Mouse (Mus musculus) adrenal gland, adult (tissue): ENCODE results near the gene Olfr1412.

ENCODE experiments used
- DNase-seq, 2 experiments: peaks; one replicate each; pipeline ENCODE4 v3.0.0; 2022 to 2023; ENCODE audit warnings: low spot score in 1 of 2; ENCODE audit not compliant: inconsistent age in 2 of 2

Olfr1412 gene

DNA sequence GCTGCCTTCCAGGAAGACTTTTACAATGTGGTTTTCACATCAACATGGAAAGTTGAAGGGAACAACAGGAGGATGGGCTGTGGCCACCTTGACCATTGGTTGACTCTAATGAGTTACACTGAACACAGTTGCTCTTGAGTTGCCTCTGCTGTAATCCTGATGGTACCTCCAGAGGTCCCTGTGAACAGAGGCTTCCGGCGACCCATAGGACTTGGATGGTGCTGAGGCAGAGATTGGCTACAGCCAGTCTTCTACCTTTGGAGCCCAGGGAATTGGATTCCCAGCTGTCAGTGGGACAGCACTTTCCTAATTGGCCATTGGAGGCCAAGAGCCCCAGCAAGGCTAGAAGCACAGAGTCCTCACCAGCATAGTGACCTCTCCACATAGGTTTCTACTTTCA is at the start of gene Olfr1412:
Gene Olfr1412, plus strand, starts transcription at position 301 of the 400 bp plus-strand sequence.
- no peak for DNase-seq

DNA sequence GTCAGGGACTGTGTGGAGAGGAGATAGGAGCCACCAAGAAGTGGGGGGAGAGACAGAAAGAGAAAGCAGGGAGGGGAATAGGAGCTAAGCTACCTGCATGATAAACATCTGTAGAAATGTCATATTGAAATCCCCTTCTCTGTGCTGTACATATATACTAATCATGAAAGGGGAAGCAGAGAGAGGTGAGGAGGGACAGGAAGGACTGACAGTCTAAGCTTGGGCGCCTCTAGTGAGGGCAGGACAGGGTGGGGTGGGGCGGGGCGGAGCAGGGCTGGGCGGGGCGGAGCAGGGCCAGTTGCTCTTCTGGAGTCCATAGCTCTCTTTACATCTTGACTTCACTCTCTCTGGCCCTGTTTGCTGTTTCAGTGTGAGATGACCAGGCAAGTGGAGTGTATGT is 48.6 kb upstream of the Olfr1412 start:
- DNase-seq: peak in 1 of 2 experiments; percentile 9

DNA sequence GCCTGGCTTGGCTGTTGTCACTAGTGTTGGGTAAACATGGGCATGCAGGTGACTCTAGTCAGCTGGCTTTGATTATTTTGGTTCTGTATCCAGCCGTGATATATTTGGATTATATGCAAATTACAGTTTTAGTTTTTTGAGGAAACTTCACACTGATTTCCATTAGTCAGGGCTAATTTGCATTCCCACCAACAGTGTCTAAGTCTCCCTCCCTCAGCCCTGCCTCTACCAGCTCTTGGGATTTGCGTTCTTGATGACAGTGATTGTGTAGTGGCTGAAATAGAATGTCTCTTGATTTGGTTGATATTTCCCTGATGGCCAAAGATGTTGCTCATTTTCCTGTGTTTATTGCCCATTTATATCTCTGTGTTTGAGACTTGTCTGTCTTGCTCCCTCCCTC is 46.5 kb upstream of the Olfr1412 start:
- no peak for DNase-seq

DNA sequence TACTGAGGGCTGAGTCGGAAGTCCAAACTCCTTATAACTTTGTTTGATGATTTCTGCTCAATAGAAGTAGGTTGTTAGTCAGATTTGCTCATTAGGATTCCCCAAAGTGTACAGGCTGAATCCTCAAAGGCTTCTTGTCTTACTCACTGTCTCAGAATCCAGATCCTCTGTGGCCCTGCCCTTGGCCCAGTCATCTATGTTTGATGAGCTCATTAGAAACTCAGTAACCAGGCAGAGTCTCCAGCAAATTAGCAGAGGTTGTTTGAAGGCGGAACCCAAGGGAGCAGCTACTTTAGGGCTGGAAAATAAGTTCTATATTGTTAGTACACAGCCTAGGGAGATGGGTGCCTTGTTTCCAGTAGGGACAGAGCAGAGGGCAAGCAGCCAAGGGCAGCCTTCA is 39.6 kb upstream of the Olfr1412 start:
- DNase-seq: peak; percentile 11 to 56

DNA sequence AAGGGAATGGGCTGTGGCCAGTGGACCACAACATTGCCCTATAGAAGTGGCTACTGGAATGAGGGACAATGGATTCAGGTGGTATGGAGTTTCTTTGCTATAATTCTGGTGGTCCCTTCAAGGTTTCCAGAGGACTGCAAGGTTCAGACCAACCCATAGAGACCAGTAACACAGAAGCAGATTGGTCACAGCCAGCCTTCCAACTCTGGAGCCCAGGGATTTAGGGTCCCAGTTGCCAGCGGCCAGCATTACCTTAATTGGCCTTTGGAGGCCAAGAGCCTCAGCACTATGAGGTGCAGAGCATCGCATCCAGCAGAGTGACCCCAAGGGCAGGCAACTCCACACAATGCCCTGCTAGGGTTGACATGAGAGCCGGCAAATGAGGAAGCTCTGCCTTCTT is 14.6 kb upstream of the Olfr1412 start, which contains the start of gene Olfr1413:
Gene Olfr1413, plus strand, starts transcription at position 301 of the 400 bp plus-strand sequence.
- DNase-seq: no peak

DNA sequence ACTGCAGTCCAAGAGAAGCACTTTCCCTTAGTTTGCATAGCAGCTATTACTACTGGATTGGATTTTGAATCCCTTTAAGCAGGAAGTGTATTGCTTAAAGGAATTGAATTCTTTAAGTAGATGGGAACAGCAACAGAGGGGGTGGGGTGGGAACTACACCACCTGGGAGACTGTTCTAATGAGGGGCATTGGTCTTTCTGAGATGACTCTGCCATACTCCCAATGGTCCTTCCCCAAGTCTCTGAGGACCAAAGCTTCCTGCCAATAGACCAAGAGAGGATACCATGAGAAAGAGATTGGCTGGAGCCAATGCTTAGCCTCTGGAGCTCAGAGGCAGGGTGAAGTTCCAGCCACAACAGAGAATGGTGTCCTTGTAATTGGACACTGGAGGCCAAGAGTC is 8.5 kb downstream of the Olfr1412 start, which contains the start of gene Olfr1411:
Gene Olfr1411, plus strand, starts transcription at position 301 of the 400 bp plus-strand sequence.
- no peak for DNase-seq

DNA sequence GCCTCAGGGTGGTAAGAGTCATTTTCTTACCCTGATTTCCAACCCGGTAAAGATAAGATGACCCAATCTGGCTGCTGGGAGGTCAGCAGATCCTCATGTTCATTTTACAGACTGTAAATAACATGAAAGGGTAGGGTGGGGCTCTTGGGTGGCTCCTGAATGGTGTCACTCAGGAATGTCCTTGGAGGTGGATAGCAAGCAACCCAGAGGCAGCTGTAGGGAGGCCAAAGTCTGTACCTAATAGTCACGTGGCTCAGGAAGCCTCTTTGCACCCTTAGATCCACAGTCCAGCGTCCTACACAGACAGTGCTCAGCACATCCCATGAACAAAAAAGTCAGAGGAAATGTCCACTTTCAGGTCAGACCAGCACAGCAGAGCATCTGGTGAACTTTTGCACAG is 10.4 kb downstream of the Olfr1412 start:
- no peak for DNase-seq

DNA sequence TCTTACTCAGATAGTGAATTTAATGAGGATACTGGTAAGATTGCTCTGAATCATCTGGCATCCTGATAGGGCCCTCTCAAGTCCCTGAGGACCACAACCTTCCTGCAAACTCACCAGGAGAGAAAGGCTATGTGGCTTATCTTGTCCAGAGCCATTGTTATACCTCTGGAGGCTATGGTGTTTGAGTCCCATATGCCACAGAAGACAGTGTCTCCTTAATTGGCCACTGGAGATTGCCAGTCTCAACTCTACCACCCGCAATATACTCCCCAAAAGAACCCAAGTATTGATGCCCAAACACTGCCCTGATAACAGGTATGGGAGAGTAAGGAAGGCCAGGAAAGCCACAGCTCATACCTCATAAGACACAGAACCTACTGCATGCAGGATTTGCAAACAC is 19.9 kb downstream of the Olfr1412 start, which contains the start of gene Olfr1410:
Gene Olfr1410, plus strand, starts transcription at position 301 of the 400 bp plus-strand sequence.
- DNase-seq: no peak

DNA sequence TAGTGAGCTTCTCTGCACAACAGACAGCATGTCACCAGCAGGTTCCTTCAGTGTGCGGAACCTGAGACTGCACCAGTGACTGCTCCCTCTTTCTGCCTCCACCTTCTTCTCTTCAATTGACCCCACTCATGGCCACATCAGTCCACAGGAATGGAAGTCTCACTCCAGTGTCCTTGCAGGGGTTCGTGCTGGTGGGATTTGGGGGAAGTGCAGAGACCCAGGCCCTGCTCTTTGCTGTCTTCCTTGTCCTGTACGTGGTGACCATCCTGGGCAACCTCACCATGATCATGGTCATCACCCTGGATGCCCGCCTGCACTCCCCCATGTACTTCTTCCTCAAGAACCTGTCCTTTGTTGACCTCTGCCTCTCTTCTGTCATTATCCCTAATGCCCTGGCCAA is 22.1 kb downstream of the Olfr1412 start:
- DNase-seq: no peak

DNA sequence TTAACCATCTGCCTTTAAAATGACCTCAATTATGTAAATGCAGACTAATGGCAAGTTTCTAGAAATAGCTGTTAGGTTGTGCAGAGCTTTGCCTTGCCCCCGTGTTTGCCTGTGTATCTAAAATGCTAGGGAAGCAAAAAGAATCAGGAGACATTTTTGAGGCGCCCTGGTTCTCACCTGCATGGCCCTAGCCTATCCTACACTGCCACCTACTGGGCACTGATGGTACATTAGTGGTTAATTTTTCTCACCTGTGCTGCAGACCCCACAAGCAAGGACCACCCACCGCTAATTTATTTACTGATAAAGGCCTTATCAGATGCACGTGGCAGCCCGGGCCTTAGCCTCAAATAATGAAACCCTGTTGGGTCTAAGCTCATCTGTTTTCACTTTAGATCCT is 25.4 kb downstream of the Olfr1412 start:
- DNase-seq: peak; percentile 49 to 87

DNA sequence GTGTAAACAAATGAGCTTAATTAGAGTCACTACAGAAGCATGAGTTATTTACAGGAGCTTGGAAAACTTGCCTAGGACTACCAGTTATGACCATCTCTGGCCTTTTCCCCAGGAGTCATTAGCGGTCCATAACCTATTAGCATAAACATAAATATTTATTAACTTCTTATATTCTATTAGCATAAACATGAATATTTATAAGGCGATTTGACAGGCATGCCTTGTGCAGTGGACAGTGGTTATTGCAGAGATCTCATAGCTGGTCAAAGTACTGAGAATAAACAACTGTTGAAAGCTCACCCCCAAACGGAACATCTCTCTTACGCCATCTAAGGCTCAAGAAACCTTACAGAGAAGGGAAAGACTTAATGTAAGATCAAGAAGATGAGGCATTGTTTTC is 27.6 kb downstream of the Olfr1412 start:
- no peak for DNase-seq

DNA sequence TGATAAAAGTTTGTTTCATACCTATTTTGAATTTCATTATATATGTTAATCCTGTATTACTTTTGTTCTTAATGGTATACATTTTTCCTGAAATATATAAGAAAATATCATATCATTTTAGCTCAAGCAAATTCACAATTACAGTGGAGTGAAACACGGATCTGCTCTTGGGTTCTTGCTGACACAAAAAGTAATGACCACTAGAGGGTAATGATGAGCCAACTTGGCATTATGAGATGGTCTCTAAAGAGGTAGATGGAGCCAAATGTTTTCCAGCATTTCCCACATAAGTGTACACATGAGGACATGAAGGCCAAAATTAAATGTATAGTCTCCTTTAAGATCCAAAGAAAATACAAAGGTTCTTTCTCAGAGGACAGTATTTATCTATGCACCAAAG is 28.9 kb downstream of the Olfr1412 start:
- peak in 1 of 2 experiments; percentile 76 for DNase-seq

DNA sequence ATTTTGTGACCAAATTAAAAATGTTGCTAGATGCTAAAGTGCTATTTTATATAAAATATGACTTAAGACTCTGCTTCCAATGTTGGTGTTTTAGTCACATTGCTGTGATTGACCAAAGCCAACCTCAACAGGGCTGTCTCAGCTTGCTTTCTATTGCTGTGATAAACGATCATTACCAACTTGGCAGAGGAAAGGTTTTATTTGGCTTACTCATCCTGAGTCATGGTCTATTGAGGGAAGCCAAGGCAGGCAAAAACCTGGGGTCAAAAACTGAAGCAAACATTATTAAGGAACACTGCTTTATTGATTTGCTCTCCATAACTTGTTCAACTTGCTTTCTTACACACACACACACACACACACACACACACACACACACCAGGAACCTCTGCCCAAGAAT is 30.5 kb downstream of the Olfr1412 start:
- peak; percentile 13 to 75 for DNase-seq

DNA sequence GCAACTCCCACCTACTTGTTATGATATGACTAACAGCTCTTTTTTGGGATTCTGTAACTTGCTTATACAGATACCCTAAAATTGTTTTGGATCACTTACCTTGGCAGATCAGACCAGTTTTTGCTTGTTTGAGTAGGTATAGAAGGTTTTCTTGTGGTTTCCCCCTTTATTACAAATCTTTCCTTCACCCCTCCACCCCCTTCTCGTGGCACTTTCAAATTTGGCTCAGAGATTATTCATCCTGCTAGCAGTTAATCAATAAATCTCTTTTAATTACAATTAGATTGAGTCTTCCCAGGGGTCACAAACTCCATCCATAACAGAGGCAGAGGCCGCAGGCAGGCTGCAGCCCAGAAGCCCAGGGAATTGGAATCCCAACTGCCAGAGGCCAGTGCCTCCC is 31.9 kb downstream of the Olfr1412 start, which contains the start of gene Olfr12:
Gene Olfr12, plus strand, starts transcription at position 301 of the 400 bp plus-strand sequence.
- DNase-seq: no peak

DNA sequence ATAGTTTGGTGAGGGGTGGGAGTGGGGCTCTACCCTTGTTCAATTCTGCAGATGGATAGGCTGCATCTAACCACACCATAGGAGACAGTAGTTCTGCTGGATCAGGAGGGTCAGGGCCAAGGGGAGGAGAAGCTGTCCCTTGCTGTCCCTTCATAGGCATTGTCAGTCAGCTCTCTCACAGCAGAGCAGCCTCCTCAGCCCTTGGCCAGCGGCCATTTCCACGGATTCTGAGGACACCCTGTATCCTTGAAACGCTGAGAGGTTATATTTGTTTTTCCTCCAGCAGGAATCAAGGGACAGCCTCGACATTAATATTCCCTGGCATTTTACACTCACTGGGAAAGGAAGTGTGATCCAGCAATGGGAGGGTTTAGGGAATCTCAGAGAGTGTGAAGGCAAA is 32.8 kb downstream of the Olfr1412 start:
- peak; percentile 91 to 95 for DNase-seq

DNA sequence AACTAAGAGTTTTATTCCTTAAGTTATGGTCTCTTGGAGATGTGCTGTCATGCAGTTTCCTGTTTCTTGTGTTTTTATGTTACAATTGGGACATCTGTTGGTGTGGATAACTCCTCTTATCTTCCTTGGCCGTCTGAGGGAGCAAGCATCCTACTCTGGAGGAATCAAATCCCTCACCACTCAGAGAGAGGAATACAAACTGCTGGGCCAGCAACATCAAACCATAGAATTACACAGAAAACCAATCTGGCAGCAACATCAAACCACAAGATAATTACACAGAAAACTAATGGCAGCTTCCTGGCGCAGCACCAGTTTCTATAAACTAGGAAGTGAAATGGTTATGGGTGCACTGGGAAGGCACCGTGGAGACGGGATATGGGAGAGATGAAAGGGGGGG is 42.6 kb downstream of the Olfr1412 start:
- DNase-seq: no peak

DNA sequence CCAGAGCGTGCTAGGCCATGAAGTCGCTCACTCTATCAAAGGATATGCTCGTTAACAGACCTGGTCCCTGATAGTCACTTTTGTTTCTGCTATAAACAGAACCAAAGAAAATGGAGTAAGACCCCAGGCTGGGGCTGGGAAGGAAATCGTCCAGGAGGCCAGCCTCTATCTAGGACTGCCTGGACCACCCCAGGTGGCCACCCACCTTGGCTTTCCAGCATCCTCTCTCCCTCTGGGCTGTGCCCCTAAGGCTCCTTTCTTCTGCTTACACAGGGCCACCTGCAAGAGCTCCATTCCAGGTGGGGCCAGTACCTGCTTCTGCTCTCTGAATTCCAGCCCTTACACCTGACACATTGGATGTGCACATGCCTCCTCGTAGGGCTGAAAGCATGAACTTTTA is 46.6 kb downstream of the Olfr1412 start:
- DNase-seq: no peak

DNA sequence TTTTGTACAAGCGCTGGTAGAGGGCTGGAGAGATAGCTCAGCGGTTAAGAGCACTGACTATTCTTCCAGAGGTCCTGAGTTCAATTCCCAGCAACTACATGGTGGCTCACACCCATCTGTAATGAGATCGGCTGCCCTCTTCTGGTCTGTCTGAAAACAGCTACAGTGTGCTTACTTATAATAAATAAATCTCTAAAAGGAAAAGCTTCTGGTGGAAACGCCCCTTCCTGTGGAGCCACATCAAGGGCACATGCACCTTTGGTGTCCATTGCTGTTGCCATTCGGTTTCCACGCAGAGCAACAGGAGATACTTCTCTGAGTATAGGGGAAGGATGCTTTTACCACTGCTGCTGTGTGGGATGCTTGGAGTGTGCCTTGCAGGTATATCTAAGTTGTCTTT is 47.4 kb downstream of the Olfr1412 start:
- no peak for DNase-seq

DNA sequence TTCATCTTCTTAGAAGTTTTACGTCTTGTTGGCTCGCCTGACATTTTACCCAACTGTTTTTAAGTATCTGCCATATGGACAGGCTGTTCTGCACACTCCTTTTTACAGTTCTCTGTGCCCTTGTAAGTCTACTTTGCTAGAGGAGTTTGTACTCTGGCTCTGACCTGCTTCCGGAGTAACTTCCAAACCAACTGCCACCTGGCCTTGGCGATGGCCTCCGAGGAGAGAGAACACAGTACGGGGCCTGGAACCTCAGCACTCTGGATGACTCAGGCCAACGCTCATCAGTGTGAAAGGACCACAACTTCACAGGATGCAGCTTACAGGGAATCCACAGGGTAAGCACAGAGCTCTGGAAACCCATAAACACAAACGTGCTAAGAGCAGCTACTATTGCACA is 48.1 kb downstream of the Olfr1412 start:
- peak in 1 of 2 experiments; percentile 67 for DNase-seq

DNA sequence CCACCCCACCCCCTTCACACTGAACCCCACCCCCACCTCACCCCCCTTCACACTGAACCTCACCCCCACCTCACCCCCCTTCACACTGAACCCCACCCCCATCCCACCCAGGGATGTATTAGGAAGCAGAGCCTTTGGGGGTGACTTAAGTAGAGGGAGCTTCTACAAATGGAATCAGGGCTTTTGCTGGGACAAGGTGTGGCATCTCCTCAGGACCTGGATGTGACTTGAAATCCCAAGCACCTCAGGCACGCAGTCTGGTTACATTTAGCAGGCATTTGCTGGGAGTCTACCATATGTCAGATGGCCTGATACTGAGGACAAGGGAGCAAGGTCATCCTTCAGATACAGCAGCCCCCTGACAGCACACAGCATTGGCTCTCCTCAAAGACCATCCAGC is 49.0 kb downstream of the Olfr1412 start:
- DNase-seq: peak in 1 of 2 experiments; percentile 15

DNA sequence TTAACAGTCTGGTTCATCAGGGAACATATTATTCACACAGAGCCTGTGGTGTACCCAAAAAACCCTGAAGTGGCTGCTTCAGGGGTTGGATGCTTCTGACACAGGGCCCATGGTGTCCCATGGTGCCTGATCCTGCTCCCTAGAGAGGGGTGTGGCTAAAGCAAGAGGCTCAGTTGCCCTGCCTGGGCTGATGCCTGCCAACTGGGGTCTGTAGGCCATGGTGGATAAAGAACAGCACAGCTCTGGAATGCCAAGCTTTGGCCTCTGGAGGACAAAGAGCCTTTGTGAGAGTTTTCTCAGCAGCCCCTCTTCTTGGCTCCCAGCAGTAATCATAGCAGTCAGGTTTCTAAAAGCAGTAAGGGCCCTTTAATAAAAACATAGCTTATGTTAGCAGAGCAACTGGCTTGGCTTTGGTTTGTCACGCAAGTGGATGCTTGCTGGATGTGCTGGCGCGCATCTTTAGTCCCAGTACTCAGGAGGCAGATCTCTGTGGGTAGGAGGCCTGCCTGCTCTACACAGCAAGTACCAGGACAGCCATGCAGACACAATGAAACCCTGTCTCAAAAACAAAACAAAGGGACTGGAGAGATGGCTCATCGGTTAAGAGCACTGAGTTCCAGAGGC is 49.5 kb downstream of the Olfr1412 start:
- DNase-seq: peak in 1 of 2 experiments; percentile 27

DNA sequence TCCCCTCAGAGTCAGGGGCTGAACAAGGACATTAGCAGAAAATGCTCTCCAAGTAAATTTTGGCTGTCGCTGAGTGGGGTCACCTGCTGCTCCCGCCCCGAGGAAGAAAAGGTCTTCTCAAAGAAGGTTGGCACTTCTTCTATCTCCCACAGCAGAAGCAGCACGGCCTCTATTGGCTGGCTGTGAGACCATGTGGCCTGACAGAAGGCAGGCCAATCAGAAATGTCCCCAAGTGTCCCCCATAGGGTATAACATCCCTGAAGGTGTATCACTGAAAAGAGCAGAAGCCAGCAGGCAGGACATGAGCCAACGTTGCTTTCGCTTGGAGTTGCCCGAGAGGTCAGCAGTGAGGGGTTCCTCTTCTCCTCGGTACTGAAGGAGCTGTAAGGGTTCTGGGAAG is 50.4 kb downstream of the Olfr1412 start:
- DNase-seq: peak in 1 of 2 experiments; percentile 25

DNA sequence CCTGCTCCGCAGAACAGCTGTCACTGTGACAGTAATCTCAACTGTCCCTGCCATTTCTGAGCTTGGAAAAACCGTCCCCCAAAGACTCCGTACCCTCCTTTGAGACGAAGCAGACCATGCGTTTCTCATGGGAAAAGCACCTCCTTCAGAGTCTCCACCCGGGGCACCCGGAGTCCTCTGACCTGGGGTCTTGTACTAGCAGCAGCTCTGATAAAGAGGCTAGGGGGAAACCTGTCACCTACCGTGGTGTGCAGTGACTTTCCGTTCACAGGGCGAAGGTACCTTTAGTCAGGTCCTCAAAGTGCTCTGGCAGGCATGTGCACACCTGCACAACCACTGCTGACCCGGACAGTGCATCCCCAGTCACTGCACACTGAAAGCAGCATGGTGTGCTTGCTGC is 51.1 kb downstream of the Olfr1412 start:
- DNase-seq: peak in 1 of 2 experiments; percentile 20
